Mouse (Mus musculus): Measurements from ENCODE around the gene Stap2. TPM values are rescaled to one million over a fixed set of nuclear protein-coding genes. Genes with fewer than 3 reads are reported as not detected.

Gene Stap2
- polyA plus RNA-seq, 1 experiment, result 0.46 TPM

DNA sequence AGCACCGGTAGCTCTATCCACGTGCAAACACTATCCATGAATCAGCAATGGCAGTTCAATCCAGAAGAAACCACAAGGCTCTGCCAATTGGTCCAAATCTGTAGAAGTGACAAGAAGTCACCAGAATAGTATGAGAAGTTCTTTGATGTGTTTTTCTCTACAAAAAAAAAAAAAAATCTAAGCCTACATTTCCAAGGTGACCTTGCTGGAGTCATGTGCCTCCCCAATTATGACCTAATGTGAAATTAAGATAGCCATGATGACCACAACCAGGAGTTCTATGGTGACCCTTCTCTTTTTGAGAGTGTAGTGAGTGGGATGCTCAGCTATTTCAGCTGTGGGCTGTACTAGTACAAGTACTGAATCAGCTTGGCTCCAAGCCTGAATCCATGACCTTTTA is 56.0 kb downstream of the Stap2 start, which contains the start of gene Zfp119b:
TSS of gene Zfp119b (minus strand) at position 101 of the 400 bp plus-strand sequence.
- no peak within 1 kb of the TSS for H3K4me3 ChIP-seq
- H3K36me3 ChIP-seq (ENCODE audit: control insufficient read depth, insufficient read depth), result no peaks in the 10 kb centered on the region
- no peak within 1 kb of the TSS for H3ac ChIP-seq (ENCODE audit: control insufficient read depth, insufficient read length)
- no peak within 1 kb of the TSS for H3K4me2 ChIP-seq (ENCODE audit: low read depth)
- H3K27me3 ChIP-seq (ENCODE audit: control insufficient read depth, insufficient read depth, insufficient read length), result peaks cover 30% of the 10 kb centered on the region
- no peaks in the 10 kb centered on the region for H3K79me2 ChIP-seq (ENCODE audit: control insufficient read depth, insufficient read depth)
- TF ChIP-seq E2F4 (IDR thresholded peaks at IDR 0.05; ENCODE audit: insufficient read depth) (no peak), POLR2A (IDR thresholded peaks at IDR 0.05; ENCODE audit: insufficient read length, low read depth) (no peak), TCF12 (IDR thresholded peaks at IDR 0.05; ENCODE audit: insufficient read depth, poor library complexity, severe bottlenecking) (no peak), MYOD1 (IDR thresholded peaks at IDR 0.05; ENCODE audit: control insufficient read depth in 1 of 3, insufficient read length in 2 of 3, low read depth in 2 of 3) (no peak), USF1 (IDR thresholded peaks at IDR 0.05; ENCODE audit: low read depth) (no peak), POLR2AphosphoS2 (IDR thresholded peaks at IDR 0.05; ENCODE audit: insufficient read length, low read depth) (no peak), SRF (IDR thresholded peaks at IDR 0.05; ENCODE audit: control insufficient read depth, insufficient read length, low read depth) (no peak)

DNA sequence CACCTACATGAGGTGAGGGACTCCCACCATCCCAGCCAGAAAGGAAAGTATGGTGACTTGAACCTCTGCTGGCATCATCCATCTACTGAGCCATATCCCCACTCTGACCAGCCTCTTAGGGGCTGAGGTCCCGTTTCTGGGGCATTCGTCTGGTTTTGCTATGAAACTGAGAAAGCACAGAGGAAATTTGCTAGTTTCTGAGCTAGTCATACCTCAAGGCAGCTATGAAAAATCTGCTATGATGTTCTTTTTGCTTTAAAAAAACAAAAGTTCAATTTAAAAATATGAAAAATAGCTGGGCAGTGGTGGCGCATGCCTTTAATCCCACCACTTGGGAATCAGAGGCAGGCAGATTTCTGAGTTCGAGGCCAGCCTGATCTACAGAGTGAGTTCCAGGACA is 56.7 kb downstream of the Stap2 start:
- no peak overlapping the region for H3K4me3 ChIP-seq
- no peak overlapping the region for H3K4me2 ChIP-seq (ENCODE audit: low read depth)
- TF ChIP-seq SRF (IDR thresholded peaks at IDR 0.05; ENCODE audit: control insufficient read depth, insufficient read length, low read depth) (no peak), MYOD1 (IDR thresholded peaks at IDR 0.05; ENCODE audit: control insufficient read depth in 1 of 3, insufficient read length in 2 of 3, low read depth in 2 of 3) (no peak)
- no peaks in the 10 kb centered on the region for H3K79me2 ChIP-seq (ENCODE audit: control insufficient read depth, insufficient read depth)
- H3K27me3 ChIP-seq (ENCODE audit: control insufficient read depth, insufficient read depth, insufficient read length), result peaks cover 22% of the 10 kb centered on the region
- no peak overlapping the region for H3ac ChIP-seq (ENCODE audit: control insufficient read depth, insufficient read length)
- no peaks in the 10 kb centered on the region for H3K36me3 ChIP-seq (ENCODE audit: control insufficient read depth, insufficient read depth)

Other genes with a start within 250 kb of the Stap2 start
- gene Zfp119a, start 126.7 kb downstream of the Stap2 start, polyA plus RNA-seq (2012; fragmentation: generic; extraction: Trizol), result 0.98 TPM
- 1.1 TPM for gene Zfp959, start 113.5 kb downstream of the Stap2 start, polyA plus RNA-seq (2012; fragmentation: generic; extraction: Trizol)
- gene Zfp119b, start 56.1 kb downstream of the Stap2 start, polyA plus RNA-seq (2012; fragmentation: generic; extraction: Trizol), result 0.82 TPM
- not detected for gene Ebi3, start 52.9 kb downstream of the Stap2 start, polyA plus RNA-seq (2012; fragmentation: generic; extraction: Trizol)
- 9.3 TPM for gene Yju2, start 46.5 kb downstream of the Stap2 start, polyA plus RNA-seq (2012; fragmentation: generic; extraction: Trizol)
- gene Shd, start 35.1 kb downstream of the Stap2 start, polyA plus RNA-seq (2012; fragmentation: generic; extraction: Trizol), result 0.13 TPM
- 0.36 TPM for gene Fsd1, start 19.1 kb downstream of the Stap2 start, polyA plus RNA-seq (2012; fragmentation: generic; extraction: Trizol)
- 92.1 TPM for gene Mpnd, start 127 bp upstream of the Stap2 start, polyA plus RNA-seq (2012; fragmentation: generic; extraction: Trizol)
- 66.9 TPM for gene Sh3gl1, start 31.1 kb upstream of the Stap2 start, polyA plus RNA-seq (2012; fragmentation: generic; extraction: Trizol)
- gene Chaf1a, start 34.9 kb upstream of the Stap2 start, polyA plus RNA-seq (2012; fragmentation: generic; extraction: Trizol), result 8.0 TPM
- 54.3 TPM for gene Ubxn6, start 69.4 kb upstream of the Stap2 start, polyA plus RNA-seq (2012; fragmentation: generic; extraction: Trizol)
- gene Hdgfl2, start 74.0 kb upstream of the Stap2 start, polyA plus RNA-seq (2012; fragmentation: generic; extraction: Trizol), result 56.4 TPM
- 0.30 TPM for gene Plin4, start 104.2 kb upstream of the Stap2 start, polyA plus RNA-seq (2012; fragmentation: generic; extraction: Trizol)
- 0.06 TPM for gene Plin5, start 112.0 kb upstream of the Stap2 start, polyA plus RNA-seq (2012; fragmentation: generic; extraction: Trizol)
- 0.04 TPM for gene Lrg1, start 116.4 kb upstream of the Stap2 start, polyA plus RNA-seq (2012; fragmentation: generic; extraction: Trizol)
- 1.4 TPM for gene Sema6b, start 134.8 kb upstream of the Stap2 start, polyA plus RNA-seq (2012; fragmentation: generic; extraction: Trizol)
- gene Tnfaip8l1, start 156.9 kb upstream of the Stap2 start, polyA plus RNA-seq (2012; fragmentation: generic; extraction: Trizol), result 2.3 TPM
- 73.9 TPM for gene Mydgf, start 178.3 kb upstream of the Stap2 start, polyA plus RNA-seq (2012; fragmentation: generic; extraction: Trizol)
- 37.1 TPM for gene Dpp9, start 213.3 kb upstream of the Stap2 start, polyA plus RNA-seq (2012; fragmentation: generic; extraction: Trizol)